Mouse (Mus musculus) stomach, postnatal 0 days (tissue): ENCODE measurements at regions not wholly inside any gene's neighbourhood (a gene's known extent, or its start where the extent isn't known, plus 50 kb on each side); places are given as distances from the start of the nearest gene placed in this dataset.

ENCODE experiments used
- ATAC-seq: fragments of 200-750 bp; cut with Nextera tagmentation; 2 replicates; pipeline ENCODE4 v1.8.0; 2017; ENCODE audit not compliant: low FRiP score, low TSS enrichment
- DNase-seq: peaks from one replicate; pipeline ENCODE4 v3.0.0-alpha.2; 2016; ENCODE audit warnings: low spot score
- H3K27ac ChIP-seq: fragments of 300-500 bp; sonication (generic); replicated peaks from 2 replicates; pipeline ENCODE4 v1.5.1; 2014; ENCODE audit warnings: mild to moderate bottlenecking, control low read depth
- H3K27me3 ChIP-seq: fragments of 300-500 bp; sonication (generic); 2 replicates; pipeline ENCODE4 v1.6.1; 2014; ENCODE audit warnings: low read length; ENCODE audit not compliant: control insufficient read depth, insufficient read depth
- H3K36me3 ChIP-seq: fragments of 300-500 bp; sonication (generic); 2 replicates; pipeline ENCODE4 v1.6.1; 2014; ENCODE audit warnings: low read length, mixed read lengths; ENCODE audit not compliant: control insufficient read depth, insufficient read depth
- H3K4me1 ChIP-seq: fragments of 300-500 bp; sonication (generic); replicated peaks from 2 replicates; pipeline ENCODE4 v1.6.1; 2014; ENCODE audit warnings: antibody characterized with exemption; ENCODE audit not compliant: control insufficient read depth, insufficient read depth
- H3K4me2 ChIP-seq: fragments of 300-500 bp; sonication (generic); replicated peaks from 2 replicates; pipeline ENCODE4 v1.6.1; 2014; ENCODE audit warnings: low read depth, mild to moderate bottlenecking, control low read depth, moderate library complexity
- H3K4me3 ChIP-seq: fragments of 300-500 bp; sonication (generic); 2 replicates; pipeline ENCODE4 v1.5.1; 2014; ENCODE audit warnings: low read depth, low read length, control low read depth
- H3K9ac ChIP-seq: fragments of 300-500 bp; sonication (generic); 2 replicates; pipeline ENCODE4 v1.6.1; 2014; ENCODE audit warnings: mild to moderate bottlenecking, low read length, control low read depth, mixed read lengths
- H3K9me3 ChIP-seq: fragments of 300-500 bp; sonication (generic); 2 replicates; pipeline ENCODE4 v1.6.1; 2016; ENCODE audit warnings: low read length; ENCODE audit not compliant: control insufficient read depth
- CTCF ChIP-seq: IDR thresholded peaks from 2 replicates; pipeline ENCODE4 v1.5.1; 2016; ENCODE audit warnings: antibody characterized with exemption, low read depth, mild to moderate bottlenecking, moderate library complexity
- EP300 ChIP-seq: optimal IDR thresholded peaks from 2 replicates; pipeline ENCODE3; 2016; ENCODE audit warnings: antibody characterized with exemption
- WGBS: fragments of 180-500 bp; shearing (Covaris S2); extraction: QIAGEN DNeasy Blood & Tissue Kit; methylation state at CpG from one replicate; pipeline ENCODE4 v1.1.7; 2014; 5-methylcytosine and 5-hydroxymethylcytosine counted together

DNA sequence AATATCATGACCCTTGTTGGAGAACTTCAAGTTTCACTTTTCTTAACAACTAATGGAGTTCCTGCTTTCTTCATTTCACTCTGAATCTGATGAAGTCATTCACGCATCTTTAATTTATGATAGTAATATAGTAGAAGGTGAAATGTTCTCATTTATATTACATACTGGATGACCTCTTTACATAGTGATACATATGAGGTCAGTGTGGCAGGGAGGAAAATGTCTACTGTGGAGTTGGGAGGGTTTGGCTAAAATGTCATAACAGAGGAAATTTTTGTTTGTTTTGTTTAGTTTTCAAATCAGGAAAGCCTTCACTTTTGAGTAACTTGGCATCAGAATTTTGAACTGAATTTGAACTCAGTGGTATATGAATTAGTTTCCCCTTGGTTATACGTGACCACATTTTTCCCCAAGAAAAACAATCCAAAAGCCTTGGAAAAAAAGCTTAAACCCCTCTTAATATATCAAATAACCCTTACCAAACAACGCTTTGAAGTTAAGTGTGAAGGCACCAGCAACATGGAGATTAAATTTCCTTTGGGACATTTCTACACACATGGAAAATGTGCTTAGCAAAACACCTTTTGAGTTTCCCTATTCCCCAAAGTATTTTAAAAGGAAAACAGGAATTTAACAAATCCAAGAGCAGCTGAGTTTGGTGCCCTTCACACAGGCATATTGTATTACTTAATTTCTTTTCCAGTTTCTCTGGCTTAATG is 377.6 kb upstream of the Nrsn1 start:
- TF ChIP-seq CTCF (no peak), EP300 (no peak)
- DNase-seq (no peak), ATAC-seq (no peak)
- H3K27me3 ChIP-seq: no peaks in the 10 kb centered on the region
- no peaks in the 10 kb centered on the region for H3K36me3 ChIP-seq
- H3K9me3 ChIP-seq: no peaks in the 10 kb centered on the region
- H3K9ac ChIP-seq: no peak overlapping the region
- no peak overlapping the region for H3K4me3 ChIP-seq
- no peak overlapping the region for H3K27ac ChIP-seq
- no peak overlapping the region for H3K4me2 ChIP-seq
- no peaks in the 10 kb centered on the region for H3K4me1 ChIP-seq
- 62% methylated on average over 3 of the region's 3 CpGs for WGBS

DNA sequence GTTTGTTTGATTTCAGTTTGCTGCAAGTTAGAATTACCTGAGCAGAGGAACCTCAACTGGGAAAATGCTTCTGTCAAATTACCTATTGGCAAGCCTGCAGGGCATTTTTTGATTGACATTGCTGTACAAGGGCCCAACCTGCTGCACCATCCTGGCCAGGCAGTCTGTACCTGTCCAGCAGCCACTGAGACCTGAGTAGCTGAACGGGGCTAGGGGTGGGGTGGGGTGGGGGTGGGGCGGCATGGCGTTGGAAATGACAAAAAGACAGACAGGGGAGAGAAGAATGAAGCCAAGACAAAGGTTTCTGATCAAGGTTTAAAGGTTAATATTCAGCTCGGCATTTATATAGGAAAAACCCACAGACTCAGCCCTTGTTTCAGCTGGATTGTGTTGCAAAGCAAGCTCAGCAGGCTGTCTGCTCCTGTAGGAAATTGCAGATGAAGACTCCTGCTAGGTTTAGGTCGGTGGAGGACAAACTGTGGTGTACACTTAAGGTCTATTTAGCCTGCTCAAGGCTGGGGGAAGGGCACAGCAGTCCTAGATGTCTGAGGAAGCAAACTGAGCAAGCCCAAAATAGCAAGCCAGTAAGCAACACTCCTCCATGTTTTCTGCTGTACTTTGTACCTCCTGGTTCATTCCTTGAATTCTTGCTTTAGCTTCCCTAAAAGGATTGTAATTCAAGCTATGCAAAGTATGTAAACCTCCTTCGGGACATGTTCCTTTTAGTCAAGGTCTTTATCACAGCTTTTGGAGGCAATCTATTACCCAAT is 369.4 kb upstream of the Nrsn1 start:
- no peak for TF ChIP-seq CTCF
- no peak for TF ChIP-seq EP300
- Histone ChIP-seq H3K4me3 (no peak overlapping the region), H3K9me3 (no peaks in the 10 kb centered on the region), H3K9ac (no peak overlapping the region), H3K36me3 (no peaks in the 10 kb centered on the region), H3K4me1 (no peaks in the 10 kb centered on the region), H3K4me2 (no peak overlapping the region), H3K27me3 (no peaks in the 10 kb centered on the region), H3K27ac (no peak overlapping the region)
- no peak for DNase-seq
- 20% methylated on average over 6 of the region's 6 CpGs for WGBS
- ATAC-seq: no peak

DNA sequence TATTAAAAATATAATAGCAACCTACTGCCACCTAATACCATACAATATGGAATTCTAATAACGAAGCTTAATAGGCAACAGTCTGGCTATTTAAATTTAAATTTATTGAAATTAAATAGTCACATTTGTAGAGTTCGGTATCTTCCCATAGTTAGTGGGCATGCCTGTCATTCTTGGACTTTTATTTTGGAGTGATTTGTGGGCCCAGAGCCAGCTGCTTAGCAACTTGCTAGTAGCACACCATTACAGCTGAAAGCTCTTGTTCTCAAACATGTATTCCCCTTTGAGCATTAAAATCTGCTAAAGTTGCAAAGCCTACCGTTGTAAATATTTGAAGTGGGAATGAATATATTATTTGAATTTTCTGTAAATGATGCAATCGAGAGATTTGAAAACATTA is 359.2 kb upstream of the Nrsn1 start:
- DNase-seq: no peak
- no peak for ATAC-seq
- no peak overlapping the region for H3K27ac ChIP-seq
- H3K4me3 ChIP-seq: no peak overlapping the region
- WGBS: 56% methylated on average over 4 of the region's 4 CpGs
- no peaks in the 10 kb centered on the region for H3K9me3 ChIP-seq
- H3K36me3 ChIP-seq: no peaks in the 10 kb centered on the region
- no peaks in the 10 kb centered on the region for H3K4me1 ChIP-seq
- no peak overlapping the region for H3K4me2 ChIP-seq
- H3K9ac ChIP-seq: no peak overlapping the region
- H3K27me3 ChIP-seq: no peaks in the 10 kb centered on the region
- TF ChIP-seq EP300 (no peak), CTCF (no peak)

DNA sequence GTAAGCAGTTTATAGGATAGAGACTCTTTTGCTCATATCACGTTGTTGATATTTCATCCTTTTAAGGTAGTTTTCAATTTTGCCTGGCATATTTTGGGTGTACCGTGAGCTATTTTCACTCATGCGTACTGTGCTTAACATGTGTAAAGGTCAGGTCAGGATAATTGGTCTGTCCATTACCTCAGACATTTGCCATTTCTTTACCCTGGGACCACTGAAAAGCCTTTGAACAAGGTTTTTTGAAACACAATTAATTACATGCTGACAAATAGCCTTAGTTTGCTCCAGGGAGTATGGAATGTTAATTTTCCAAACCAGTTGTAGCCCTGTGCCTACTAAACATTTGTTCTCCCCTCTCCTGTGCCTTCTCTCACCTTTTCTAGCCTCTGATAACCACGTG is 347.3 kb upstream of the Nrsn1 start:
- Histone ChIP-seq H3K4me2 (no peak overlapping the region), H3K9ac (no peak overlapping the region), H3K4me1 (no peaks in the 10 kb centered on the region), H3K36me3 (no peaks in the 10 kb centered on the region), H3K4me3 (no peak overlapping the region), H3K27me3 (no peaks in the 10 kb centered on the region), H3K9me3 (no peaks in the 10 kb centered on the region), H3K27ac (no peak overlapping the region)
- WGBS: 58% methylated on average over 4 of the region's 4 CpGs
- DNase-seq (no peak), ATAC-seq (no peak)
- TF ChIP-seq CTCF (no peak), EP300 (no peak)

DNA sequence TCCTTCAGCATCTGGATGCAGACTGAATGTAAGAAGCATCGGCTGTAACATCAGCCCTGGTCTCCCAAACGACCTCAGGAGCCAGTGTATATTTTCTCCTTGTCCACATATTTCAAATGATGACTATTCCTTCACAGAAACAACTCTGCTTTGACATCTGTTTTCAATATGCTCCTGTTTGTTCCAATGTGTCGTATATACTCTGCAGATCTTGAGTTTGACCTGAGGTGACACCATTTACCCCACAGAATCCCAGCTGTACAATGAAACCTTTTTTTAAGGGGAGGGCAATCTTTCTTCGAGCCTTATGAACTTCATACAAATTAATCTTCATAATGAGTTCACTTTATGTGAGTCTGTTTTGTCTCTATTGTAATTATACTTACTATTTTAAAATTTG is 341.7 kb upstream of the Nrsn1 start:
- WGBS: 41% methylated on average over 4 of the region's 4 CpGs
- Histone ChIP-seq H3K4me1 (no peaks in the 10 kb centered on the region), H3K27me3 (no peaks in the 10 kb centered on the region), H3K4me3 (no peak overlapping the region), H3K9me3 (no peaks in the 10 kb centered on the region), H3K27ac (no peak overlapping the region), H3K4me2 (no peak overlapping the region), H3K9ac (no peak overlapping the region), H3K36me3 (no peaks in the 10 kb centered on the region)
- no peak for DNase-seq
- no peak for ATAC-seq
- TF ChIP-seq EP300 (no peak), CTCF (no peak)

DNA sequence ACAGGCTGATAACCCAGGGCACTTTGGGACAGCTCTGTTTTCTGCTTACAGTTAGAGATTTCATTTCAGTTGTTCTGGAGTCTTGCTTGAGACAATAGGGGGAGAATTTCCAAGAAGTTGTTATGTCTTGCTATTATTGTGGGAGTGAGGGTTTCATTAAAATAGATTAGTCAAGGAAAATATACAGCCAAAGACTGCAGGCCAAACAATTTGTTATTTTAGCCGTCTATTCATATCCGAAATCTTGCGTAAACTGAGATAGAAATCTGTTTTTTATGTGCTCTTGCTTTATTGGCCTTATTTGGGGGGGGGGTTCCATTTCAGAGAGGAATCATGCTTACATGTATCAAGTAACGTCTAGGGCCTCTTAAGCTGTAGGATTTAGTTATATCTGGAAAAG is 339.3 kb upstream of the Nrsn1 start:
- Histone ChIP-seq H3K27ac (no peak overlapping the region), H3K4me3 (no peak overlapping the region), H3K9ac (no peak overlapping the region), H3K36me3 (no peaks in the 10 kb centered on the region), H3K9me3 (no peaks in the 10 kb centered on the region), H3K4me2 (no peak overlapping the region), H3K4me1 (no peaks in the 10 kb centered on the region), H3K27me3 (no peaks in the 10 kb centered on the region)
- DNase-seq (no peak), ATAC-seq (no peak)
- WGBS: 63% methylated on average over 4 of the region's 4 CpGs
- TF ChIP-seq CTCF: no peak
- TF ChIP-seq EP300: no peak
